Mouse (Mus musculus): ENCODE results near the gene Fam229b.
A peak's percentile ranks its signal among the peaks of the same experiment; 100 is the strongest.

Fam229b gene

GRCm38 (mm10) chr10:39133462-39134310 is at the start of gene Fam229b, which contains the start of gene Tube1:
TSS of gene Fam229b (minus strand) at chr10:39133914.
TSS of gene Tube1 (plus strand) at chr10:39133976.
- DNase-seq (ENCODE audit: extremely low spot score, low read depth, low spot score): peak; percentile 85

- no peak for DNase-seq (ENCODE audit: extremely low spot score, low read depth, low spot score)
Observed at GRCm38 (mm10) chr10:39176981-39177380, 43.3 kb upstream of the Fam229b start.

- no peak for DNase-seq (ENCODE audit: extremely low spot score, low read depth, low spot score)
Observed at GRCm38 (mm10) chr10:39173077-39173476, 39.4 kb upstream of the Fam229b start.

GRCm38 (mm10) chr10:39172540-39172931 is 38.8 kb upstream of the Fam229b start:
- DNase-seq (ENCODE audit: extremely low spot score, low read depth, low spot score): no peak

- peak; percentile 75 for DNase-seq (ENCODE audit: extremely low spot score, low read depth, low spot score)
Observed at GRCm38 (mm10) chr10:39171603-39172539, 38.2 kb upstream of the Fam229b start.

GRCm38 (mm10) chr10:39171134-39171533 is 37.4 kb upstream of the Fam229b start:
- DNase-seq (ENCODE audit: extremely low spot score, low read depth, low spot score): peak; percentile 86

- DNase-seq (ENCODE audit: extremely low spot score, low read depth, low spot score): no peak
Observed at GRCm38 (mm10) chr10:39170706-39171105, 37.0 kb upstream of the Fam229b start.

GRCm38 (mm10) chr10:39170181-39170580 is 36.5 kb upstream of the Fam229b start:
- DNase-seq (ENCODE audit: extremely low spot score, low read depth, low spot score): peak; percentile 70

GRCm38 (mm10) chr10:39169642-39170041 is 35.9 kb upstream of the Fam229b start:
- no peak for DNase-seq (ENCODE audit: extremely low spot score, low read depth, low spot score)

GRCm38 (mm10) chr10:39167611-39168010 is 33.9 kb upstream of the Fam229b start:
- no peak for DNase-seq (ENCODE audit: extremely low spot score, low read depth, low spot score)

- no peak for DNase-seq (ENCODE audit: extremely low spot score, low read depth, low spot score)
Observed at GRCm38 (mm10) chr10:39165632-39166115, 32.0 kb upstream of the Fam229b start.

- no peak for DNase-seq (ENCODE audit: extremely low spot score, low read depth, low spot score)
Observed at GRCm38 (mm10) chr10:39163694-39164093, 30.0 kb upstream of the Fam229b start, which contains the start of gene Ccn6. TSS of gene Ccn6 (minus strand) at chr10:39163794.

GRCm38 (mm10) chr10:39162666-39163484 is 29.2 kb upstream of the Fam229b start:
- DNase-seq (ENCODE audit: extremely low spot score, low read depth, low spot score): peak; percentile 58

- DNase-seq (ENCODE audit: extremely low spot score, low read depth, low spot score): no peak
Observed at GRCm38 (mm10) chr10:39161406-39161805, 27.7 kb upstream of the Fam229b start.

GRCm38 (mm10) chr10:39158306-39158705 is 24.6 kb upstream of the Fam229b start:
- DNase-seq (ENCODE audit: extremely low spot score, low read depth, low spot score): no peak

- no peak for DNase-seq (ENCODE audit: extremely low spot score, low read depth, low spot score)
Observed at GRCm38 (mm10) chr10:39157321-39157720, 23.6 kb upstream of the Fam229b start.

- DNase-seq (ENCODE audit: extremely low spot score, low read depth, low spot score): no peak
Observed at GRCm38 (mm10) chr10:39156719-39157118, 23.0 kb upstream of the Fam229b start.

- no peak for DNase-seq (ENCODE audit: extremely low spot score, low read depth, low spot score)
Observed at GRCm38 (mm10) chr10:39142216-39142615, 8.5 kb upstream of the Fam229b start.

GRCm38 (mm10) chr10:39141401-39141800 is 7.7 kb upstream of the Fam229b start:
- DNase-seq (ENCODE audit: extremely low spot score, low read depth, low spot score): no peak

- DNase-seq (ENCODE audit: extremely low spot score, low read depth, low spot score): no peak
Observed at GRCm38 (mm10) chr10:39140843-39141242, 7.1 kb upstream of the Fam229b start.

Data from hindlimb bud, embryonic 11.5 days (tissue).